Mouse (Mus musculus) forebrain, embryonic 16.5 days (tissue): ENCODE data around the gene Itga3. TPM values are rescaled to one million over a fixed set of nuclear protein-coding genes. Genes with fewer than 3 reads are reported as not detected.
A peak's percentile ranks its signal among the peaks of the same experiment; 100 is the strongest.

ENCODE experiments used
- ATAC-seq: fragments of 200-750 bp; cut with Nextera tagmentation; 2 replicates; pipeline ENCODE4 v1.8.0; 2017; ENCODE audit warnings: mild to moderate bottlenecking, moderate library complexity
- H3K27ac ChIP-seq: fragments of 300-500 bp; sonication (generic); 2 replicates; pipeline ENCODE4 v1.5.1; 2014; ENCODE audit warnings: low read length, control low read depth
- H3K27me3 ChIP-seq: fragments of 300-500 bp; sonication (generic); replicated peaks from 2 replicates; pipeline ENCODE4 v1.6.1; 2014; ENCODE audit warnings: low read length; ENCODE audit not compliant: control insufficient read depth, insufficient read depth
- H3K36me3 ChIP-seq: fragments of 300-500 bp; sonication (generic); 2 replicates; pipeline ENCODE4 v1.6.1; 2014; ENCODE audit not compliant: control insufficient read depth, insufficient read depth
- H3K4me1 ChIP-seq: fragments of 300-500 bp; sonication (generic); replicated peaks from 2 replicates; pipeline ENCODE4 v1.6.1; 2014; ENCODE audit warnings: low read length; ENCODE audit not compliant: control insufficient read depth, insufficient read depth
- H3K4me2 ChIP-seq: fragments of 300-500 bp; sonication (generic); 2 replicates; pipeline ENCODE4 v1.6.1; 2014; ENCODE audit warnings: mild to moderate bottlenecking, low read length, control low read depth
- H3K4me3 ChIP-seq: fragments of 300-500 bp; sonication (generic); replicated peaks from 2 replicates; pipeline ENCODE4 v1.5.1; 2014; ENCODE audit warnings: mild to moderate bottlenecking, low read length, control low read depth
- H3K9ac ChIP-seq: fragments of 300-500 bp; sonication (generic); replicated peaks from 2 replicates; pipeline ENCODE4 v1.6.1; 2014; ENCODE audit warnings: low read depth, low read length, control low read depth
- H3K9me3 ChIP-seq: fragments of 300-500 bp; sonication (generic); 2 replicates; pipeline ENCODE4 v1.6.1; 2016; ENCODE audit warnings: low read length; ENCODE audit not compliant: control insufficient read depth
- WGBS: fragments of 180-500 bp; shearing (Covaris S2); extraction: QIAGEN DNeasy Blood & Tissue Kit; methylation state at CpG from one replicate; pipeline ENCODE4 v1.1.7; 2014; 5-methylcytosine and 5-hydroxymethylcytosine counted together
- polyA plus RNA-seq: library from polyadenylated mRNA; unstranded; fragments of >200 nt; fragmentation: Nextera tagmentation; extraction: Ambion mirVana; gene quantifications from 2 replicates; pipeline ENCODE4 v1.2.1, GENCODE M21; 2015

Itga3 gene
- polyA plus RNA-seq, 1 experiment from 2014 or later: 8.5 TPM

DNA sequence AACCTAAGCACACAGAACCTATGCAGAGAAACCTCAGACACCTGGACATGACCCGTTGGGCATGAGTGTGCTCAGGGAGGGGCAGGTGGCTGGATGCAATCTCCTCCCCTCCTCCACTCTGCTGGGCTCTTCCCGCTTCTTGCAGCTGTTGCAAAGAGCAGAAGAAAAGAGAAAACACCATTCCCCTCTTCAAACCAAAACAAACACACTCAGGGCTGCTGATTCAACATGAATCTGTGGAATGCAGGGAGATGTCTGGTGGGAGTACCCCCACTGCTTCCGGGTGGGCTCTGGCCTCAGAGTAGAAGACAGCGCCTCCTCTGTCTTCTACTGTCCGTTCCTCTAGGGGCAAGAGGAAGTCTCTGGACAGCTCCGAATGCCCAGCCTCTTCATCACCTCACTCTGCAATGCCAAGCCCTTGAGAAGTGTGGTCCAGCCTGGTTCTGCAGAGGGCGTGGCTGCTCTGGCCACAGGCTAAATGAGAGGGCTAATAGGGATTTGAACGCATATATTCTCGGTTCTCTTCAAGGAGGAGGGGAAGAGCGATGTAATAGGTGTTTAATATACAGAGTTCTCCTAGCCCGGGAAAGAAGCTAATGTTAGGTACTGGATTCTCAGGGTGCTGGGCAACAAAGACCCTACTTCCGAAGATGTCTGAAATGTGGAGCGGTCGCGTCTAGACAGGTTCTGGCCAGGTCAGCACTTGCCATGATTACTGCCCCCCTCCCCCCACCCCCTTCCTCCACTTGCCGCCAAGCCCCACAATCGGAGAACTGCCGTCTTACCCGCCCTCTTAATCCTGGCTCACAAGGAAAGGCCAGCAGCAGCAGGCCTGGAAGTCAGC is 1.2 kb downstream of the Itga3 start:
- WGBS: 8% methylated on average over 19 of the region's 19 CpGs
- Histone ChIP-seq H3K4me3 (peak overlapping the region; percentile 62), H3K36me3 (no peaks in the 10 kb centered on the region), H3K4me2 (peak overlapping the region; percentile 87), H3K27me3 (peaks cover 13% of the 10 kb centered on the region), H3K9ac (peak overlapping the region; percentile 58), H3K9me3 (no peaks in the 10 kb centered on the region), H3K27ac (no peak overlapping the region), H3K4me1 (peaks cover 16% of the 10 kb centered on the region; the same call in 1 of the 2 replicates)
- no peak for ATAC-seq

DNA sequence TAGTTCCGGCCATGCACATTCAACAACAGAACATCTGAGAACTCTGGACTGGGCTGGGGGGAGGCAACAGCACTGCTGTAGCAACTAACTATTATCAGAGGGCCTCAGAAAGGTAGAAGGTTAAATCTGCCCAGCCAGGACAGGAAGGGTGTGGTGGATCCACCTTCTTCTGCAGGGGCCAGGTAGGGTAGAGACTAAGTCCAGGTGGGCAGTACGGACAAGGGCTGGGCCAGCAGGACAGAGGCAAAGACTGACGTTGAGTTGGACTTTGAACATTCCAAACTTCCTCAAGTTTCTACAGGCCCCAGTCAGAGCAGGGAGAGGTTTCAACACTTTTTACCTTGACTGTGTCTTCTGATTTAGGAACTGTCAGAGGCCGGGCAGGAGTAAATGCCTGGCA is 1.9 kb downstream of the Itga3 start:
- Histone ChIP-seq H3K9me3 (no peaks in the 10 kb centered on the region), H3K4me2 (no peak overlapping the region), H3K27ac (no peak overlapping the region), H3K9ac (no peak overlapping the region), H3K4me3 (no peak overlapping the region), H3K4me1 (peaks cover 16% of the 10 kb centered on the region; the same call in 1 of the 2 replicates), H3K36me3 (no peaks in the 10 kb centered on the region), H3K27me3 (peaks cover 13% of the 10 kb centered on the region)
- ATAC-seq: no peak
- 84% methylated on average over 4 of the region's 4 CpGs for WGBS

DNA sequence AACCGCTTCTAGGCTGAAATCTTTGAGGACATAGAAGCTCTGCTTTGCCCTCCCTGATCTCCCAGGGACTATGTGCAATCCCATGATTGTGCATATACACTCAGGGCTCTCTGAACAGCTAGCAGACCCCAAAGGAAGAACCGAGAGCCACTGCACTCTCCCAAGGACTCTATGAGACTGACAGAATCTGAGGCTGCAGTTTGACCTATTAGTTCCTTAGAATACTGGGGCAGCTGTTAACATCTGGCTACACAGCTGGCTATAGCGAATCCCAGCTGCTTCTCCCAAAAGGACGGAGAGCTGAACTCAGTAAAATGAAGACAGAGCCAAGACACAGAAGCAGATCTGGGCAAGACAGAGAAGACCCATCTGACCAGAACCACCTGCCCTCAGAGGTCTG is 2.8 kb downstream of the Itga3 start:
- no peak for ATAC-seq
- Histone ChIP-seq H3K27ac (no peak overlapping the region), H3K9ac (no peak overlapping the region), H3K4me2 (no peak overlapping the region), H3K4me3 (no peak overlapping the region), H3K36me3 (no peaks in the 10 kb centered on the region), H3K4me1 (peaks cover 16% of the 10 kb centered on the region; the same call in 1 of the 2 replicates), H3K27me3 (peaks cover 13% of the 10 kb centered on the region), H3K9me3 (no peaks in the 10 kb centered on the region)
- 83% methylated on average over 4 of the region's 4 CpGs for WGBS

DNA sequence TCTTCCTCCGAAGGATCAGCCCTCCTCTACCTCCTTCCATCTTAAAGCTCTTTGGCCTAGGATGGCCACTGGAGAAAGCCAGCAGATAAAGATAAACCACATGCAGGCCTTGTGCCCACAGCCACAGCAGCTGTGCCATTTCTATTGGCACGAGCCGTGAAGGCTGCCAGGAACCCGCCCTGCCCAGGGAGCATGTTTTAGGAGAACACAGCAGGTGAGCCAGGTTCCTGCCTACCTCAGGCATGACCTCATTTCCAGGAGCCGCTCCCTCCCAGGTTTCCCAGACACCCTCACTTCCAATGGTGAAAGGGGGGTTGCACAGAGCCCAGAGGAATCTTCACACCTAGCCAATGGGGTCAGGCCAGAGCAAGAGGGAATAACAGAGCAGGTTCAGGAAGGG is 3.8 kb downstream of the Itga3 start:
- no peak overlapping the region for H3K9ac ChIP-seq
- peaks cover 16% of the 10 kb centered on the region; the same call in 1 of the 2 replicates for H3K4me1 ChIP-seq
- 69% methylated on average over 5 of the region's 5 CpGs for WGBS
- H3K9me3 ChIP-seq: no peaks in the 10 kb centered on the region
- no peak for ATAC-seq
- no peaks in the 10 kb centered on the region for H3K36me3 ChIP-seq
- H3K4me2 ChIP-seq: no peak overlapping the region
- peaks cover 10% of the 10 kb centered on the region for H3K27me3 ChIP-seq
- no peak overlapping the region for H3K27ac ChIP-seq
- no peak overlapping the region for H3K4me3 ChIP-seq

DNA sequence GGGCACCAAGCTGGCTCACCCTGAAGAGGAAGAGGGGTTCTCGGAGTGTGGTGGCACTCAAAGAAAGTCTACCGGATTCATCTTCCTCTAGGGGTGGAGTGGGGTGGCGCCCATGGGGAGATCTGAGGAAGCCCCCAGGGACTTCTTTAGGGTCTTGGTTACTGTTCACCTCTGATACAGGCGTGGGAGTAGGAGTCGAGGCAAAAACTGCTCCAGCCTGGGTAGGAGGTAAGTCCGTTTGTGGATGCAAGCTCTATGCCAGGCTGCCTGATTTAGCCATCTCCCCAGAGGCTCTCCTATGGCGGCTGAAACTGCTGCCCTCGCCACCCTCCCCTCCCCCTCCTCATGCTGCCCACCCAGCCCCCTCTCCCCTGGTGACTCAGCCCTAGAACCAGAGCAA is 4.5 kb downstream of the Itga3 start:
- Histone ChIP-seq H3K9me3 (no peaks in the 10 kb centered on the region), H3K27me3 (peaks cover 8% of the 10 kb centered on the region), H3K4me3 (no peak overlapping the region), H3K9ac (no peak overlapping the region), H3K4me2 (no peak overlapping the region), H3K27ac (no peak overlapping the region), H3K36me3 (no peaks in the 10 kb centered on the region), H3K4me1 (peaks cover 16% of the 10 kb centered on the region; the same call in 1 of the 2 replicates)
- no peak for ATAC-seq
- WGBS: 75% methylated on average over 8 of the region's 8 CpGs

DNA sequence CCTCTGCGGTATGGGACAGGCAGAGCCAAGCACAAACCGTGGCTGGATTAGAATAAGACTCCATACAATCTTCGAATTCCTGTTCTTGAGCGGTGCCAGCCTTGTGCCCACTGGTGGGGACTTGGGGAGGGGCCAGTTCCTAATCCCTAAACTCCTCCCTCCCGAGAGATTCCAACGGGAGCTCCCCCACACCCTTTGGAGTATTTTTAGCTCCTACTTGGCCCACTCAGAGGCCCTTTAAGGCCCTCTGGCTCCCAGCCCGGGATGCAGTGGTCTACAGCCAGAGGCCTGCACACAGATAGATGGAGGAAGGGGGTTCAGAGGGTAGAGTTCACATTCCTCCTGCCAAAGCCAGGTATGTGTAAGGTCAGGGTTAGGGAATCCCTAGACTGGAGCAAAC is 5.3 kb downstream of the Itga3 start:
- Histone ChIP-seq H3K9ac (no peak overlapping the region), H3K4me3 (no peak overlapping the region), H3K27me3 (peaks cover 8% of the 10 kb centered on the region), H3K9me3 (no peaks in the 10 kb centered on the region), H3K4me2 (no peak overlapping the region), H3K36me3 (no peaks in the 10 kb centered on the region), H3K27ac (no peak overlapping the region), H3K4me1 (peaks cover 11% of the 10 kb centered on the region; the same call in 1 of the 2 replicates)
- WGBS: 27% methylated on average over 7 of the region's 7 CpGs
- ATAC-seq: no peak

DNA sequence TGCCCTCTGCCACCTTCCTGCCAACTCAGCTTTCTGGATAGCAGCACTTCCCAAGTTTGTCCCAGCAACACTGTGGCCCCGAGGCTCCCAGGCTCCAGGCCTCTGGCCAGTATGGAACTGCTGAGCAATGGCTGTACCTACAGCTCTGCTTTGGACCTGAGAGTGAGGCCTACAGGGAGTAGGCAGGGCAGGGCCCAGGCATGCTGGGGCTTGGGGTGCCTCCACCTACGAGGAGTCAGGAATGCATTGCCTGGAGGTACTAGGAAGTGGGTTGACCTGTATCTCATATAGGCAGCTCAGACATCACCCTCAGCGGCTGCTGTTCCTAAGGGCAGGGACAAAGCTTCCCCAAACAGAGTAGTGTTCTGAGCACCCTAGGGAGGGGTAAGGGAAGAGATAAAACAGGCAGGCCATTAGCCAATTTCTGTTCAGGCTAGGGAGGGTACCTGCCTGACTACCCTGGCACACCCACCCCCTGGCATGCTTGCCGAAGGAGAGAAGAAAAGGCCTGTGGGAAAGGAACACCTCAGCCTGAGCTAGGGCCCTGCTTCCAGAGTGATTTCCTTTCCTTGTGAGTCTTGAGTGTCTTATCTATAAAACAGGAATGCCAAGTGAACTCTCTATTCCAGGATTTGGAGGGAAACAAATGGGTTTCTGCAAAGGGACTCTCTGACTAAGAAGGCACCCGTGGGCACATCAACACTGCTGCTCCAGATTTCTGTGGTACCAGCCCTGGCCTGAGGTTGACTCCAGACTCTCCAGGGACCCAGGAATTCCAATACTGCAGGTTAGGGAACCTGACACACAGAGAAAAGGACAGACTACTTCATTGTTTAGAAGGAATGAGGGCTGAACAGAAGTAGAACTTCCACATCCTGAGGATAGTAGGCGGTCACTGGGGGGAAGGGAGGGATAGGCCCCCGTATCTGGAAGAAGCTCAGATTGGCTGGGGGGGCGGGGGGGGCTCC is 6.2 kb downstream of the Itga3 start:
- Histone ChIP-seq H3K9me3 (no peaks in the 10 kb centered on the region), H3K36me3 (no peaks in the 10 kb centered on the region), H3K27ac (no peak overlapping the region), H3K4me1 (peaks cover 3% of the 10 kb centered on the region; the same call in 1 of the 2 replicates), H3K27me3 (peaks cover 8% of the 10 kb centered on the region), H3K4me3 (no peak overlapping the region), H3K9ac (no peak overlapping the region), H3K4me2 (no peak overlapping the region)
- WGBS: 67% methylated on average over 7 of the region's 8 CpGs
- ATAC-seq: no peak

DNA sequence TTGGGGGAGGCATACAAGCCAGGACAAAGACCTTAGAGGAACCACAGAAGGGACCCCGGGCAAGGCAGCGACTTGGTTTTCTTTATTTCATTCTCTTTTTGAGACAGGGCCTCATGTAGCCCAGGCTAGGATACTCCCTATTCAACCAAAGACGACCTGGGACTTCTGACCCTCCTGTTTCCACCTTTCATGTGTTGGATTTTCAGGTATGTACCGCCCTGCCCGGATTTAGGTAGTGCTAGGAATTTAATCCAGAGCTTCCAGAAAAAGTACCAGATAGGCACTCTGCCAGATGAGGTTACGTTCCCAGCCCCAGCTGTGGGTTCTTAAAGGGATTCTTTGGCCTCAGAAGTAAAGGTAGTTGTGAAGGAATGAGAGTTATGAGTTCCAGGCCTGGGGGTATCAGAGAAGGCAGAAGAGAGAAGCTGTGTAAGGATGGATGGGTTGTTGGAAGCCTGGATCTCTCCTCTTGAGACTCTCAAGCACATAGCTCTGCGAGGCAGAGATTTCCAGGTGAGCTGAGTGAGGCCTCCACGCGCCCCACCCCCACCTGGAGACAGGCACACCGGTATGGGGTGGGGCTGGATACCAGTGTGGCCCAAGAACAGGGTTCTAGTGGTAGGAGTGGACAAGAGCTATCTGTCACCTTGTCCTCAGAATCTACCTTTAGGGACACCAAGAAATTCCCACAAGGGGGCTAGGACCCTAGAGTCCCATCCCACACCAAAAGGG is 7.2 kb downstream of the Itga3 start:
- no peaks in the 10 kb centered on the region for H3K4me1 ChIP-seq
- ATAC-seq: no peak
- H3K36me3 ChIP-seq: no peaks in the 10 kb centered on the region
- no peak overlapping the region for H3K4me3 ChIP-seq
- H3K27ac ChIP-seq: no peak overlapping the region
- 88% methylated on average over 10 of the region's 10 CpGs for WGBS
- no peak overlapping the region for H3K9ac ChIP-seq
- peaks cover 3% of the 10 kb centered on the region for H3K27me3 ChIP-seq
- H3K9me3 ChIP-seq: no peaks in the 10 kb centered on the region
- no peak overlapping the region for H3K4me2 ChIP-seq
